Mouse (Mus musculus) liver, embryonic 12.5 days (tissue): ENCODE data around the gene Fcmr. TPM values are rescaled to one million over a fixed set of nuclear protein-coding genes. Genes with fewer than 3 reads are reported as not detected.

Experiments used
- ATAC-seq: fragments of 200-750 bp; cut with Nextera tagmentation; 2 replicates; pipeline ENCODE4 v1.8.0; 2017; ENCODE audit warnings: moderate number of reproducible peaks, mild to moderate bottlenecking, moderate library complexity
- H3K27ac ChIP-seq: fragments of 300-500 bp; sonication (generic); 2 replicates; pipeline ENCODE4 v1.5.1; 2016; ENCODE audit warnings: mild to moderate bottlenecking
- H3K27me3 ChIP-seq: fragments of 300-500 bp; sonication (generic); replicated peaks from 2 replicates; pipeline ENCODE4 v1.6.1; 2016; ENCODE audit warnings: mild to moderate bottlenecking, moderate library complexity
- H3K36me3 ChIP-seq: fragments of 300-500 bp; sonication (generic); 2 replicates; pipeline ENCODE4 v1.6.1; 2016; ENCODE audit warnings: mild to moderate bottlenecking, moderate library complexity
- H3K4me1 ChIP-seq: fragments of 300-500 bp; sonication (generic); 2 replicates; pipeline ENCODE4 v1.6.1; 2016
- H3K4me2 ChIP-seq: fragments of 300-500 bp; sonication (generic); 2 replicates; pipeline ENCODE4 v1.6.1; 2016; ENCODE audit warnings: mild to moderate bottlenecking, moderate library complexity
- H3K4me3 ChIP-seq: fragments of 300-500 bp; sonication (generic); 2 replicates; pipeline ENCODE4 v1.5.1; 2016; ENCODE audit warnings: mild to moderate bottlenecking, moderate library complexity
- H3K9ac ChIP-seq: fragments of 300-500 bp; sonication (generic); 2 replicates; pipeline ENCODE4 v1.6.1; 2016; ENCODE audit warnings: mild to moderate bottlenecking, moderate library complexity
- H3K9me3 ChIP-seq: fragments of 300-500 bp; sonication (generic); replicated peaks from 2 replicates; pipeline ENCODE4 v1.6.1; 2016; ENCODE audit warnings: mild to moderate bottlenecking, moderate library complexity
- WGBS: fragments of 180-500 bp; shearing (Covaris S2); methylation state at CpG from one replicate; pipeline ENCODE4 v1.1.7; 2016; ENCODE audit not compliant: insufficient replicate concordance; 5-methylcytosine and 5-hydroxymethylcytosine counted together
- polyA plus RNA-seq: library from polyadenylated mRNA; unstranded; fragments of >200 nt; fragmentation: Nextera tagmentation; extraction: Ambion mirVana; gene quantifications from 2 replicates; pipeline ENCODE4 v1.2.1, GENCODE M21; 2016

Gene Fcmr
- polyA plus RNA-seq, 1 experiment from 2014 or later = not detected

DNA sequence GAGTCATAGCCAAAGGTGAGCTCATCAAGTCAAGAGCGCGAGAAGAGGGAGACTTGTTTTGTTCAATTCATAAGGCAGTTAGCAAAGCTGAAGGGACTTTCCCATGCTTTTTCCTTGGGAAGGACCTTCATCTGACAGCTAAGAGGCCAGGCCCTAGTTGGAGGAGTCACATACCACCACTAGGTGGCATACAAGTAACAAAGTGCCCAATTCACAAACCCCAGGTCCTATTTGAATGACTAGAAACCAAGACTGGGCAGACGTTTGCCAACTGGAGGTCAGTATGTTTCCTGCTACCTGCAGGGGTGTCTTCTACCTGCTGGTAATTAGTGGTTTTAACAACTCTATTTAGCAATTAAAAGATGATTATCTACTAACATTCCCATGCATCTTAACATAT lies 9.7 kb downstream of the Fcmr start:
- Histone ChIP-seq H3K4me1 (no peaks in the 10 kb centered on the region), H3K9me3 (no peaks in the 10 kb centered on the region), H3K4me3 (no peak overlapping the region), H3K9ac (no peak overlapping the region), H3K27me3 (peaks cover 42% of the 10 kb centered on the region), H3K27ac (no peak overlapping the region), H3K36me3 (no peaks in the 10 kb centered on the region), H3K4me2 (no peak overlapping the region)
- WGBS = 41% methylated on average over 3 of the region's 3 CpGs
- no peak for ATAC-seq

GRCm38 (mm10) chr1:130875910-130876309 lies 10.4 kb downstream of the Fcmr start:
- Histone ChIP-seq H3K9ac (no peak overlapping the region), H3K4me1 (no peaks in the 10 kb centered on the region), H3K4me2 (no peak overlapping the region), H3K36me3 (no peaks in the 10 kb centered on the region), H3K27ac (no peak overlapping the region), H3K27me3 (peaks cover 49% of the 10 kb centered on the region), H3K9me3 (no peaks in the 10 kb centered on the region), H3K4me3 (no peak overlapping the region)
- WGBS = 59% methylated on average over 3 of the region's 3 CpGs
- no peak for ATAC-seq

DNA sequence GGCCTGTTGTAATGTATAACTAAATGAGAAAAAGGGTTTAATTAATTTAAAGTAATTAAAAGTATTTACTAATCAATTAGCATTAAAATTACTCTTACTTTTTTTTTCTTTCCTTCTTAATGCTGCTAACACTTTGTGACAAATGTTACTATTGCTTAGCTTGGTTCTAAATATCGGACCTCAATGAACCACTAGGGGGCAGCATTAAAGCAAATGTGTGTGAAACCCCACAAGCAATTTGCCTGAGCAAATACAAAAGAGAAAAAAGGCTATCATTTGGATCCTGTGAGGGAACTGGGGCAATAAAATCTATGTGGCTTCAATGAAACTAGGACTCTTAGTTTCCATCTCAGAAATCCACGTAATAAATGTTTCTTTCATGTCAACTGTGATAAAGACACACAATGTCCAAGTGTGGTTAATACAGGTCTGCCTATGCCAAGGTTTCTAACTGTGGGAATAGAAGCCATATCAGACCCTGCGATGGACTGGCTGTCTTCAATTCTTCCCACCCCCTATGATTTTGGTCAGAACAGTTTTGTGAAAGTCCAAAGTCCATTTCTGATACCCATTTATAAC lies 11.6 kb downstream of the Fcmr start:
- Histone ChIP-seq H3K36me3 (no peaks in the 10 kb centered on the region), H3K9me3 (no peaks in the 10 kb centered on the region), H3K4me3 (no peak overlapping the region), H3K4me1 (no peaks in the 10 kb centered on the region), H3K27me3 (peaks cover 49% of the 10 kb centered on the region), H3K9ac (no peak overlapping the region), H3K4me2 (no peak overlapping the region), H3K27ac (no peak overlapping the region)
- 14% methylated on average over 3 of the region's 3 CpGs for WGBS
- no peak for ATAC-seq

DNA sequence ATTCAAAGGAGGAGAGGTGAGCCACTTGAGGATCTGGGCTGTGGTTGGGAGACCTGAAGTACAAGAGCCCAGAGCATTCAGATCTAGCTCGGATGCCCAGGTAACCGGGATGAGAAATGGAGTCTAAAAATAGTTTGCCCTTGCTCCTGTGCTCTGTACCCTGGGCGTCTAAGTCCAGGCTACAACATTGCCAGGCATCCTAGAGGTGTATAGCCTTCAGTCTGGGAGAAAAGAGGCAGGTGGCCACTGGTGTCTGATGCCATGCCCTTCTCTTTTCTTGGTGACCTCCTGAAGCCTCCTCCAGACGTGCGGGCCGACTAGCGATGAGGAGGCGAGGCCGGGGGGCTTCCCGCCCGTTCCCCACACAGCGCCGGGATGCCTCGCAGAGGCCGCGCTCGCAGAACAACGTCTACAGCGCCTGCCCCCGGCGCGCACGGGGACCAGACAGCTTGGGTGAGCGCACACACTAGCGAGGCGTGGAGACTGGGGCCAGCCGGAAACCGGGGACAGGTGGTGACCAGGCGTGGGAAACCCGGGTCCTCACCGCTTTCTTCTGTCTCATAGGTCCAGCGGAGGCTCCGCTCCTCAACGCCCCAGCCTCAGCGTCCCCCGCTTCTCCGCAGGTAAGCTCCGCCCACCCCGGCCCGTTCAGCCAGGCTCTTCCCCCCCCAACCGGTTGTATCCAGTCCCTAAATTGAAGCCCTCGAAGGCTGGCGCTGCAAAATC lies 12.6 kb downstream of the Fcmr start:
- no peak overlapping the region for H3K27ac ChIP-seq
- H3K9ac ChIP-seq = no peak overlapping the region
- H3K27me3 ChIP-seq = peaks cover 54% of the 10 kb centered on the region
- no peak for ATAC-seq
- H3K9me3 ChIP-seq = no peaks in the 10 kb centered on the region
- H3K4me2 ChIP-seq = peak overlapping the region; percentile 64
- no peaks in the 10 kb centered on the region for H3K36me3 ChIP-seq
- WGBS = 2% methylated on average over 43 of the region's 43 CpGs
- peak overlapping the region; percentile 37 for H3K4me3 ChIP-seq
- H3K4me1 ChIP-seq = no peaks in the 10 kb centered on the region

- peaks cover 65% of the 10 kb centered on the region for H3K27me3 ChIP-seq
- H3K27ac ChIP-seq = no peak overlapping the region
- no peak overlapping the region for H3K9ac ChIP-seq
- H3K36me3 ChIP-seq = no peaks in the 10 kb centered on the region
- no peak overlapping the region for H3K4me3 ChIP-seq
- WGBS = 71% methylated on average over 7 of the region's 7 CpGs
- no peak overlapping the region for H3K4me2 ChIP-seq
- no peak for ATAC-seq
- no peaks in the 10 kb centered on the region for H3K9me3 ChIP-seq
- H3K4me1 ChIP-seq = no peaks in the 10 kb centered on the region
Measured at GRCm38 (mm10) chr1:130879927-130880326, 14.5 kb downstream of the Fcmr start.

DNA sequence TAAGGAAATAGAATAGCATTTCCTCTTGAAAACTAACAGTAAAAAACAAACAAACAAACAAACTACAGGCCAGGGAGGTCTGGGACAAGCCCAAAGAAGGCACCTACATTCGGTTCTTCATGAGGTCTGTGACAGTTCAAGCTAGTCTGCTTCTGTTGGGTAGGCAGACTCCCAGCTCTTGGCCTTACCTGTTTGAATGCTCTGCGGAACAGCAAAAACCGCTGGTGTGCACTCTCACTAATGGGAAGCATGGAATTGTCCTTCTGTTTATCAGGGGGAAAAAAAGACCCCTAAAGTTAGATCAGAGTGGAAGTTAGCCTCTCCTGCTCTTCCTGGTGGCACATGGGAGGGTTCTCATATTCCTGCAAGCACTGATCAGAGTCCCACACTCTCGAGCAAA lies 17.7 kb downstream of the Fcmr start:
- 63% methylated on average over 4 of the region's 4 CpGs for WGBS
- Histone ChIP-seq H3K4me1 (no peaks in the 10 kb centered on the region), H3K36me3 (no peaks in the 10 kb centered on the region), H3K9ac (no peak overlapping the region), H3K27ac (no peak overlapping the region), H3K27me3 (peaks cover 43% of the 10 kb centered on the region), H3K4me2 (no peak overlapping the region), H3K4me3 (no peak overlapping the region), H3K9me3 (no peaks in the 10 kb centered on the region)
- no peak for ATAC-seq

DNA sequence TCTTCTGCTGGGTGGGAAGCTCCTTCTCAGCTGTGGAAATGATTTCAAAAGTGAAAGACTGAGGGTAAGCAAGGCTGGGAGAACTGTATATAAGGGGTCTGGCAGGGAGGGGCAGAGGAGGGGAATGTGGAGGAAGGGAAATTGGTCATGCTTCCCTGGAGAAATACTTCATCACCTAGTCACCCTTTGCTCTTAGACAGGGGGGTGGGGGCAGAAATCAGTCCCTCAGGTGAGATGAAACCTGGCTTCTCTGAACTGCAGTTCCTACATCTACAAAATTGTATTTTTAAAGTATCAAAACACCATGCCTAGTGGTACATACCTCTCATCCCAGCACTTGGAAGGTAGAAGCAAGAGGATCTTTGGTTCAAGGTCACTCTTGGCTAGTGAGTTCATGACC lies 21.9 kb downstream of the Fcmr start, which contains the start of gene Il24:
Il24 (minus strand) TSS at position 101 of the 400 bp plus-strand sequence.
- H3K9me3 ChIP-seq = no peaks in the 10 kb centered on the region
- H3K36me3 ChIP-seq = no peaks in the 10 kb centered on the region
- H3K27me3 ChIP-seq = peaks cover 12% of the 10 kb centered on the region
- ATAC-seq = no peak
- no peak within 1 kb of the TSS for H3K9ac ChIP-seq
- H3K4me1 ChIP-seq = no peaks in the 10 kb centered on the region
- H3K27ac ChIP-seq = no peak within 1 kb of the TSS
- no peak within 1 kb of the TSS for H3K4me2 ChIP-seq
- H3K4me3 ChIP-seq = no peak within 1 kb of the TSS

DNA sequence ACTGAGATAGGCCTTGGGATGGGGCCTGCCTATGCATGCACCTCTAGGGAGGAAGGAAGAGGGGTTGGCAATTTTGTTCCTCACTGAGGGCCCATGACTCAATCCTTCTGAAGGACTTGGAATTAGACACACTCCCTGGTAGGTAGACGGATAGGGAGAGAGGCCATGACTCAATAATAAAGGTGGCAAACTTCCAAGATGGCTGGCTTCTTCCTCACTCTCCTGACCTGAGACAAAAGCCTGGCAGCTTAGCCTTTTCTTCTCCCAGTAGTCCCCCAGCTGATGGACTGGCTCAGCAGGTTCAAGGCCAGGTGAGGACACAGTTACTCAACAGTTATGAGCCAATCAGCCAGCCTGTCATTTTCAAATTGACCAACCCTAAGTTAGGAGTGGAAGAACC lies 27.0 kb downstream of the Fcmr start:
- ATAC-seq = no peak
- Histone ChIP-seq H3K36me3 (no peaks in the 10 kb centered on the region), H3K27me3 (no peaks in the 10 kb centered on the region), H3K9ac (no peak overlapping the region), H3K4me1 (no peaks in the 10 kb centered on the region), H3K9me3 (no peaks in the 10 kb centered on the region), H3K27ac (no peak overlapping the region), H3K4me2 (no peak overlapping the region), H3K4me3 (no peak overlapping the region)
- 51% methylated on average over 1 of the region's 1 CpGs for WGBS

DNA sequence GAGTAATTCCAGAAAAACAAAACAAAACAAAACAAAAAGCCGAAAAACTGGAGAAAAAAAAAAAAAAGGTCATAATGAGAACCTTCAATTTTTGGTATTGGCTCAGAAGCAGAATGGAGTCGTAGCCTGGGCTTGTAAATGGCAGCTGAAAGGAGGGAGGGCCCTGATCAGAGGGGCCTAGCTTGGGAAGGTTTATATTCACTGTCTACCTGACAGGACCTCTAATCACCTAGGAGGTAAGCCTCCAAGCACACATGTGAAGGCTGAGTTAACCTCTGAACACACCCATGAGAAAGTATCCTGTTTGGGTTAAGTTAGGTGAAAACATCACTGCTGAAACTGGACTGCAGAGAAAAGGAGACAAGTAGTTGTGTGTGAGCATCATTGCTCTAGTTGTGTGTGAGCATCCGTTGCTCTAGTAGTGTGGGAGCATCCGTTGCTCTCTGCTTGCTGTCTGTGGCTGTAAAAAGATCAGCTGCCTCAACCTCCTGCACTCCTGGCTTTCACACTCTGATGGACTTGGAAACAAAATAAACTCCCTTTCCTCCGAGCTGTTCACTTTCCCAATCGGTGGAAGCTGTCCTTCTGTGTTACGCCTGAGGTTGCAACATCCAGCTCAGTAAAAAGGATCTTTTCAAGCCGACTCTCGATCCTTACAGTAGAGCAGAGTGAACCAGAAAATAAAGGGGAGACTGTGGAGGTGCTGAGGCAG lies 28.0 kb downstream of the Fcmr start:
- WGBS = 59% methylated on average over 9 of the region's 9 CpGs
- no peaks in the 10 kb centered on the region for H3K9me3 ChIP-seq
- no peak overlapping the region for H3K27ac ChIP-seq
- no peaks in the 10 kb centered on the region for H3K36me3 ChIP-seq
- no peak for ATAC-seq
- H3K4me2 ChIP-seq = no peak overlapping the region
- no peaks in the 10 kb centered on the region for H3K4me1 ChIP-seq
- H3K27me3 ChIP-seq = no peaks in the 10 kb centered on the region
- no peak overlapping the region for H3K4me3 ChIP-seq
- no peak overlapping the region for H3K9ac ChIP-seq

GRCm38 (mm10) chr1:130894468-130894867 lies 29.0 kb downstream of the Fcmr start:
- ATAC-seq = no peak
- Histone ChIP-seq H3K9ac (no peak overlapping the region), H3K27me3 (no peaks in the 10 kb centered on the region), H3K4me2 (no peak overlapping the region), H3K4me1 (no peaks in the 10 kb centered on the region), H3K36me3 (no peaks in the 10 kb centered on the region), H3K4me3 (no peak overlapping the region), H3K27ac (no peak overlapping the region), H3K9me3 (no peaks in the 10 kb centered on the region)
- whole genome bisulfite sequencing = 50% methylated on average over 6 of the region's 6 CpGs

DNA sequence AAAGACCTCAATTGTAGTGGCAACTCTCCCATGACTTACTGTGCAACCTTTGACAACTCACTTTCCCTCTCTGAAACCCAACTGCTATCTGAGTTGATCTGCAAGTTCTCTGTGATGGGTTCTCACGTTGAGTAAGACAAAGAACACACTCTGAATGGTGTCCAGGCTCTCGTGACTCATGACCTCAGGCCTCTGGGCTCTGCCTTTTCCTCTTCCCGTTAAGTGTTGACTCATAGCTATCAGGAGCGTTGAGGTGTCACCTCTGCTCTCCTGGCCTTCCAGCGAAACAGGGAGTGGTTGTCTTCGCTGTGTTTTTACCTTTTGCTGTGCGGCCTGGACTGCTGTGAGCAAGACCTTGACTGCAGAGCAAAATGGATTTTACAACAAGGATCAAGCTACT lies 37.0 kb downstream of the Fcmr start:
- H3K9ac ChIP-seq = no peak overlapping the region
- ATAC-seq = no peak
- H3K4me2 ChIP-seq = no peak overlapping the region
- H3K4me1 ChIP-seq = no peaks in the 10 kb centered on the region
- no peaks in the 10 kb centered on the region for H3K9me3 ChIP-seq
- H3K27me3 ChIP-seq = no peaks in the 10 kb centered on the region
- H3K27ac ChIP-seq = no peak overlapping the region
- 54% methylated on average over 7 of the region's 7 CpGs for WGBS
- no peaks in the 10 kb centered on the region for H3K36me3 ChIP-seq
- H3K4me3 ChIP-seq = no peak overlapping the region

DNA sequence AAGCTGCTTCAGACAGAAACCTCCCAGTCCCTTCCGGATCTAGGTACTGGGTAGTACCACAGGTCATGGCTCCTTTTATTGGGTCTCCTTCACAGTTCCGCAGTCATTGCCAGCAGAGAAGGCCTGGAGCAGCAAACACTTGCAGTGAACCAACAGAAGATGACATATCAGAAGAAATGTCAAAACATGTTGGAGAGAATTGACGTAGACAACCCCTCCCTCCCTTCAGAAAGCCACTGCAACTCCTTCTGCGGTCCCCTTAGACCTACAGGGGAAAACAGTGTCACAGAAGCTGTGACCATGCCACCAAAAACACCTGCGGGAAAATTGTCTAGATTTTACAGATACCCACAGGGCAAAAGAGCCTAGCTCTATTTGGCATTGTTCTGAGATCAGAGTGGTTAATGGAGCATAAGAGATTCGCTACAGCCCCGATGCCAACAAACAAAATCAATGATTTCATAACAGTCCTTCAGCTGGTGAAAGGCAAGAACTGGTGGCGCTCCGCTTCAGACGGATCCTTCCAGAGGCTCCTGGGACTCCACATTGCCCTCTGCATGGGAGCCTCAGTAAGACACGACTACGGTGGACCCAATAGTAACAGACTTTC lies 46.0 kb downstream of the Fcmr start, which contains the start of gene Il20:
Il20 (minus strand) TSS at position 51 of the 610 bp plus-strand sequence.
- Histone ChIP-seq H3K9me3 (no peaks in the 10 kb centered on the region), H3K9ac (no peak within 1 kb of the TSS), H3K4me3 (no peak within 1 kb of the TSS), H3K27ac (no peak within 1 kb of the TSS), H3K4me2 (no peak within 1 kb of the TSS), H3K27me3 (no peaks in the 10 kb centered on the region), H3K36me3 (no peaks in the 10 kb centered on the region), H3K4me1 (no peaks in the 10 kb centered on the region)
- no peak for ATAC-seq
- 73% methylated on average over 12 of the region's 12 CpGs for WGBS
